In genomic region chr4:32444671-32445196, GRCm38 (mm10) we compare ENCODE assay signal across 26 mouse cellular contexts.
"Had no signal": no experiment of that assay in that cellular context is flagged by ENCODE, and none has a peak within 500 bp of the region (broad histone marks: within the 10 kb centered on the region; RNA-seq: fewer than 3 reads in every experiment).

No protein-coding gene starts in this region.

- ATAC-seq: hindbrain, postnatal 0 days; intestine, embryonic 16.5 days had no signal

- H3K4me2 ChIP-seq: heart, embryonic 11.5 days; heart, embryonic 13.5 days; heart, embryonic 15.5 days; hindbrain, embryonic 13.5 days; hindbrain, embryonic 15.5 days; kidney, embryonic 15.5 days; limb, embryonic 12.5 days; liver, embryonic 11.5 days; liver, embryonic 13.5 days; liver, embryonic 15.5 days had no signal

- DNase-seq: gastrocnemius, postnatal 25 days; heart, adult 18-20 months; heart, postnatal 14 days; heart, postnatal 36 days; kidney, adult 11 months; kidney, adult 2 months; kidney, adult 9 months; kidney, postnatal 14 days; kidney, postnatal 36 days; layer of hippocampus, adult 9-11 months; layer of hippocampus, postnatal 36 days; liver; liver, embryonic 13.5 days had no signal

- H3K4me3 ChIP-seq: heart, embryonic 13.5 days; heart, embryonic 15.5 days; hindbrain, embryonic 13.5 days; hindbrain, embryonic 15.5 days; kidney, embryonic 15.5 days; limb, embryonic 10.5 days; limb, embryonic 12.5 days; liver, embryonic 13.5 days; liver, embryonic 15.5 days had no signal

- H3K9ac ChIP-seq: heart, embryonic 13.5 days; heart, embryonic 15.5 days; hindbrain, embryonic 13.5 days; hindbrain, embryonic 15.5 days; kidney, embryonic 15.5 days; limb, embryonic 12.5 days; liver, embryonic 13.5 days; liver, embryonic 15.5 days had no signal

- H3K4me1 ChIP-seq: kidney, embryonic 15.5 days; limb, embryonic 10.5 days; limb, embryonic 12.5 days; liver, embryonic 13.5 days; liver, embryonic 15.5 days had no signal

- H3K27ac ChIP-seq: heart, embryonic 13.5 days; heart, embryonic 15.5 days; hindbrain, embryonic 13.5 days; hindbrain, embryonic 15.5 days; hindbrain, postnatal 0 days; kidney, embryonic 15.5 days; kidney, postnatal 0 days; limb, embryonic 10.5 days; limb, embryonic 12.5 days; liver, embryonic 13.5 days; liver, embryonic 15.5 days had no signal

- H3K27me3 ChIP-seq: heart, embryonic 13.5 days; heart, embryonic 15.5 days; hindbrain, embryonic 13.5 days; hindbrain, embryonic 15.5 days; kidney, embryonic 15.5 days; limb, embryonic 12.5 days; liver, embryonic 13.5 days; liver, embryonic 15.5 days had no signal

- H3K36me3 ChIP-seq: heart, embryonic 13.5 days; heart, embryonic 15.5 days; hindbrain, embryonic 13.5 days; hindbrain, embryonic 15.5 days; kidney, embryonic 15.5 days; limb, embryonic 12.5 days; liver, embryonic 13.5 days; liver, embryonic 15.5 days had no signal

- H3K9me3 ChIP-seq: heart, embryonic 13.5 days; heart, embryonic 15.5 days; hindbrain, embryonic 13.5 days; hindbrain, embryonic 15.5 days; kidney, embryonic 15.5 days; limb, embryonic 10.5 days; limb, embryonic 12.5 days; liver, embryonic 13.5 days; liver, embryonic 15.5 days had no signal
